ENCODE assay signal across 16 mouse cellular contexts in genomic region chr1:33515124-33515523, GRCm38 (mm10).
DNase-seq lines count a peak whose midpoint lies in the region; ATAC-seq and TF ChIP-seq lines count a peak whose summit lies in the region.
"Had no signal": no experiment of that assay in that cellular context is flagged by ENCODE, and none has a peak within 500 bp of the region (broad histone marks: within the 10 kb centered on the region; RNA-seq: fewer than 3 reads in every experiment).

No protein-coding gene starts in this region.

- H3K4me3 ChIP-seq in heart, embryonic 12.5 days: no peak overlapping the region
- H3K4me3 ChIP-seq in kidney, postnatal 0 days (replicated peaks; ENCODE audit: low read depth, low read length): no peak overlapping the region
- H3K4me3 ChIP-seq in lung, embryonic 16.5 days (ENCODE audit: low read length): no peak overlapping the region
- H3K4me3 ChIP-seq: embryonic facial prominence, embryonic 12.5 days had no signal

- TF ChIP-seq CTCF in kidney, postnatal 0 days (IDR thresholded peaks at IDR 0.05; ENCODE audit: low read depth): peak; percentile 40

- peak; percentile 21 for DNase-seq in heart, adult 11 months
- DNase-seq in kidney, postnatal 0 days (ENCODE audit: low spot score): peak; percentile 51
- DNase-seq in kidney, adult 9 months: no peak
- no peak for DNase-seq in lung, adult 18-20 months
- no peak for DNase-seq in cerebellum, postnatal 4 days (ENCODE audit: low spot score in 2 of 2)
- DNase-seq: adrenal gland, postnatal 10 days; cerebellum, adult 11 months; cerebellum, adult 8-10 months; cerebellum, postnatal 14 days; gastrocnemius, postnatal 14 days; heart, postnatal 14 days had no signal

- H3K9ac ChIP-seq in heart, embryonic 12.5 days: no peak overlapping the region
- no peak overlapping the region for H3K9ac ChIP-seq in kidney, postnatal 0 days (ENCODE audit: low read depth, low read length)
- H3K9ac ChIP-seq in lung, embryonic 16.5 days (ENCODE audit: low read length): no peak overlapping the region
- H3K9ac ChIP-seq: embryonic facial prominence, embryonic 12.5 days; hindbrain, embryonic 14.5 days had no signal

- no peak overlapping the region for H3K4me2 ChIP-seq in heart, embryonic 12.5 days
- H3K4me2 ChIP-seq in kidney, postnatal 0 days (ENCODE audit: low read length): no peak overlapping the region
- H3K4me2 ChIP-seq in lung, embryonic 16.5 days (ENCODE audit: low read depth, low read length): no peak overlapping the region
- H3K4me2 ChIP-seq: embryonic facial prominence, embryonic 12.5 days; hindbrain, embryonic 14.5 days had no signal

- no peak overlapping the region for H3K27ac ChIP-seq in heart, embryonic 12.5 days (ENCODE audit: poor library complexity, severe bottlenecking)
- H3K27ac ChIP-seq in kidney, postnatal 0 days: no peak overlapping the region
- H3K27ac ChIP-seq in lung, embryonic 16.5 days (ENCODE audit: low read length): no peak overlapping the region
- H3K27ac ChIP-seq: embryonic facial prominence, embryonic 12.5 days; hindbrain, embryonic 14.5 days had no signal

- no peaks in the 10 kb centered on the region for H3K36me3 ChIP-seq in heart, embryonic 12.5 days
- H3K36me3 ChIP-seq in kidney, postnatal 0 days (ENCODE audit: insufficient read depth, low read length): no peaks in the 10 kb centered on the region
- H3K36me3 ChIP-seq in lung, embryonic 16.5 days (ENCODE audit: control insufficient read depth, insufficient read depth, low read length): no peaks in the 10 kb centered on the region
- H3K36me3 ChIP-seq: embryonic facial prominence, embryonic 12.5 days had no signal

- no peaks in the 10 kb centered on the region for H3K9me3 ChIP-seq in heart, embryonic 12.5 days (replicated peaks)
- no peaks in the 10 kb centered on the region for H3K9me3 ChIP-seq in kidney, postnatal 0 days (replicated peaks; ENCODE audit: low read length)
- no peaks in the 10 kb centered on the region for H3K9me3 ChIP-seq in lung, embryonic 16.5 days (ENCODE audit: control insufficient read depth, low read length)
- H3K9me3 ChIP-seq: embryonic facial prominence, embryonic 12.5 days had no signal

- no peak for ATAC-seq in heart, embryonic 12.5 days (ENCODE audit: insufficient number of reproducible peaks, low FRiP score)
- no peak for ATAC-seq in kidney, postnatal 0 days (replicated peaks; ENCODE audit: low FRiP score, low read depth)
- peak; percentile 52; the same call in 1 of the 2 replicates for ATAC-seq in lung, embryonic 16.5 days (ENCODE audit: low read depth)
- ATAC-seq: forebrain, embryonic 16.5 days had no signal

- no peaks in the 10 kb centered on the region for H3K27me3 ChIP-seq in heart, embryonic 12.5 days (replicated peaks)
- no peaks in the 10 kb centered on the region for H3K27me3 ChIP-seq in kidney, postnatal 0 days (ENCODE audit: insufficient read depth, low read length)
- no peaks in the 10 kb centered on the region for H3K27me3 ChIP-seq in lung, embryonic 16.5 days (ENCODE audit: control insufficient read depth, insufficient read depth, low read depth, low read length)
- H3K27me3 ChIP-seq: embryonic facial prominence, embryonic 12.5 days had no signal

- 69% methylated on average over 8 of the region's 8 CpGs for WGBS in heart, embryonic 12.5 days
- WGBS in kidney, postnatal 0 days: 68% methylated on average over 8 of the region's 8 CpGs
- 60% methylated on average over 8 of the region's 8 CpGs for WGBS in lung, embryonic 16.5 days

- H3K4me1 ChIP-seq in heart, embryonic 12.5 days (replicated peaks): no peaks in the 10 kb centered on the region
- H3K4me1 ChIP-seq in kidney, postnatal 0 days (replicated peaks; ENCODE audit: insufficient read depth, low read length): no peaks in the 10 kb centered on the region
- H3K4me1 ChIP-seq in lung, embryonic 16.5 days (replicated peaks; ENCODE audit: control insufficient read depth, insufficient read depth, low read length): no peaks in the 10 kb centered on the region
- H3K4me1 ChIP-seq: embryonic facial prominence, embryonic 12.5 days had no signal

Comparison
In these comparisons a context has a peak if more than half of its experiments do, and no peak if none do; other contexts are left out.
1. DNase-seq: peak in heart, adult 11 months (single experiment) and kidney, postnatal 0 days (single experiment); none in kidney, adult 9 months (single experiment), lung, adult 18-20 months (0 of 2) and cerebellum, postnatal 4 days (0 of 2).